ENCODE assay signal across 18 mouse cellular contexts in the genomic region with DNA sequence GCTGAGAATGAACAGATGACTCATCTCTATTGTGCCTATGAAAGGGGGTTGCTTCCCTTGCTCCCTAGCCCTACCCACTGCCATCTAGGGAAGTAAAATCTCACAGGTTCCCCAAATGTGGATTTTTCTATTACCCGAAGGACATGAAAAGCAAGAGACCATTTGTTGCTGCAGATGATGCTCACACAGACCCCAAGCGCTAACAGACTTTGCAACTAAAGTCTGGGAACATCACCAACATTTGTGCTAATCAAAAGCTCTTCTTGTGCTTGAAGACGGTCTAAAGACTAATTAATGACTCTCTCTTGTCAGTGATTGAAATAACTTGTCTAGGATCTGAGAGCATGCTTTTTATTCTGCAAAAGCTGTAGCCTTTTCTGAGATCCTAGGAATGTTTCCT.
DNase-seq lines count a peak whose midpoint lies in the region.
"Had no signal": no experiment of that assay in that cellular context is flagged by ENCODE, and none has a peak within 500 bp of the region (broad histone marks: within the 10 kb centered on the region; RNA-seq: fewer than 3 reads in every experiment).

No protein-coding gene starts in this region.

- DNase-seq in 3T3-L1 (ENCODE audit: low read depth, low spot score) (peak; percentile 8), 416B (ENCODE audit: low read depth) (peak; percentile 2)
- DNase-seq in brain, embryonic 18.5 days (ENCODE audit: low read depth, low spot score), result peak; percentile 8
- peak; percentile 5 to 18 for DNase-seq in layer of hippocampus, postnatal 10 days (ENCODE audit: low spot score in 2 of 2)
- DNase-seq in urinary bladder, postnatal 10 days (ENCODE audit: low spot score), result no peak
- DNase-seq in cerebellum, adult 18-20 months, result no peak
- no peak for DNase-seq in adrenal gland, adult 8-10 months
- DNase-seq: adrenal gland, postnatal 36 days; cerebellum, adult 11 months; cerebellum, postnatal 10 days; heart, postnatal 10 days; kidney, adult 18-20 months; kidney, postnatal 36 days; liver; lung, adult 2 months; lung, postnatal 10 days; right cerebral cortex, postnatal 25 days; thymus, postnatal 25 days had no signal

Comparison
In these comparisons a context has a peak if more than half of its experiments do, and no peak if none do; other contexts are left out.
1. DNase-seq: peak in 3T3-L1 (single experiment), 416B (single experiment), brain, embryonic 18.5 days (single experiment) and layer of hippocampus, postnatal 10 days (2 of 2); none in urinary bladder, postnatal 10 days (single experiment), cerebellum, adult 18-20 months (0 of 2) and adrenal gland, adult 8-10 months (single experiment).